Mouse (Mus musculus): Measurements from ENCODE around the gene Fitm2. TPM values are rescaled to one million over a fixed set of nuclear protein-coding genes. Genes with fewer than 3 reads are reported as not detected.

Fitm2 gene
- polyA plus RNA-seq, 1 experiment from 2014 or later: 16.9 TPM

DNA sequence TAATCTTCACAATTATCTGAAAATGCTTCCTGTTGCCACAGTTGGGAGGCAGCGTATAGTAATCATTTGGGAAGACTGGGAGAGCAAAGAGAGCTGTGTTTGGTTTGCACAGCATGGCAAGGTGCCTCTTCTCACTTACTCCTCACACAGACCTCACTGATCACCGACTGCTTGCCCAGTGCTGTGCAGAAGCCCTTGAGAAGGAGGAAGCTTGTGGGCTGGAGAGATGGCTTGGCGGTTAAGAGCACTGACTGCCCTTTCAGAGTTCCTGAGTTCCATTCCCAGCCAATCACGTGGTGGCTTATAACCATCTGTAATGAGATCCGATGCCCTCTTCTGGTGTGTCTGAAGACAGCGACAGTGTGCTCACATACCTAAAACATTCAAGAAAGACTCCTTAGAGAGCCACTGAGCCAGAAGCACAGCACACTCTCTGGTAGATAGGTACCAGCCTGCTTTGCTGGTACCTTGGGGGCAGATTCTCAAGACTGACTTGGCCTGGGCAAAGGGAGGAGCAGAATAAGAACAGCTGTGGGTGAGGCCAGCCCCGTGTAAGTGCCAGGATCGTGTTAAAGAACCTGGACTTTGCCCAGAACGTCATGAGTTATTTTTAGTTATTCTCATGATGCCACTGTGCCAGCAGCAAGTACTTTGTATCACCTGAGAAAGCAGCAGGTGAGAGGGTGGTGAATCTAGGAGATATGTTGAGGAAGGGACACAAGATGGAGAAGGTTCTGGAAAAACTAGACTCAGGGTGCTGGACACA is 49.4 kb downstream of the Fitm2 start:
- H3K4me2 ChIP-seq (ENCODE audit: low read length): no peak overlapping the region
- no peak for ATAC-seq
- 82% methylated on average over 9 of the region's 9 CpGs for WGBS

GRCm38 (mm10) chr2:163420366-163420886 is 52.0 kb downstream of the Fitm2 start:
- Histone ChIP-seq H3K27me3 (ENCODE audit: control insufficient read depth, insufficient read depth, low read depth, low read length) (no peaks in the 10 kb centered on the region), H3K36me3 (ENCODE audit: control insufficient read depth, insufficient read depth, low read length) (no peaks in the 10 kb centered on the region), H3K4me1 (ENCODE audit: control insufficient read depth, insufficient read depth, low read length) (peaks cover 25% of the 10 kb centered on the region), H3K4me2 (ENCODE audit: low read length) (peak overlapping the region; percentile 82), H3K4me3 (ENCODE audit: low read depth, low read length) (peak overlapping the region; percentile 90), H3K9ac (ENCODE audit: low read depth, low read length) (peak overlapping the region; percentile 83), H3K27ac (ENCODE audit: low read length) (peak overlapping the region; percentile 86; the same call in 1 of the 2 replicates), H3K9me3 (replicated peaks; ENCODE audit: control insufficient read depth, low read length, poor library complexity, severe bottlenecking) (no peaks in the 10 kb centered on the region)
- ATAC-seq: no peak
- 34% methylated on average over 10 of the region's 10 CpGs for WGBS

More for the DNA sequence above, 49.4 kb downstream of the Fitm2 start:
- no peak overlapping the region for H3K9ac ChIP-seq (ENCODE audit: low read depth, low read length)
- no peaks in the 10 kb centered on the region for H3K27me3 ChIP-seq (ENCODE audit: control insufficient read depth, insufficient read depth, low read depth, low read length)
- no peak overlapping the region for H3K4me3 ChIP-seq (ENCODE audit: low read depth, low read length)
- no peaks in the 10 kb centered on the region for H3K9me3 ChIP-seq (replicated peaks; ENCODE audit: control insufficient read depth, low read length, poor library complexity, severe bottlenecking)
- peaks cover 21% of the 10 kb centered on the region for H3K4me1 ChIP-seq (ENCODE audit: control insufficient read depth, insufficient read depth, low read length)
- H3K36me3 ChIP-seq (ENCODE audit: control insufficient read depth, insufficient read depth, low read length): no peaks in the 10 kb centered on the region
- H3K27ac ChIP-seq (ENCODE audit: low read length): no peak overlapping the region

DNA sequence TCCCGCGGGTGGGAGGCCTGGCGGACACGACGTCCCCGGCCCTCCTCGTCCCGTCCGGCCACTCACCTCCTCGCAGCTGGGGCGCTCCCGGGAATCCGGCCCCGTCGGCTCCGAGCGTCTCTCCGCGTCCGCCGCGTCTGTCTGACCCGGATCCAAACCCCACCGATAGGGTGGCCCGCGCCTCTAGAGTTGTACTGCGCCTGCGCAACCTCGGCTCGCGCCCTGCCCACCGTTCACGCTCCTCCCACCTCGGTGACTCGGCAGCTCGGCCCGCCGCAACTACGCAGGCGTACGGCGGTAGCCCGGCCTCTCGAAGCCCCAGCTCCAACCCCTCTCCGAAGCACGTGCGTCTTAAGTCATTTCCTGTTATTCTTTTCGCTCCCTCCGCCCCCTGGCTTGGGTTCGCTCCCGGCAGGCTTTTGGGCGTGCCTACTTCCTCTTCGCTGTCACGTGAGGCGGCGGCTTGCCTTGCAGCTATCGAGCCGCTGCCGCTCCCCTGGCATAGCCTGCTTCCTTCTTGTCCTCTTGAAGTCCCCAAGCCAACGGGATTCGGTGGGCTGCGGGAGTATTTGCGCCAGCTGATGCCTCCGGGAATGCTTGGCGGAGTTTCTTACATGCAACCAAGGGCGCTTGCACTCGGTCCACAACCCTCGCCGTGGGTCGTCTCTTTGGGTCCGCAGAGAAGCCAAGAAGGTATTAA is 52.9 kb downstream of the Fitm2 start:
- ATAC-seq: peak; percentile 99
- Histone ChIP-seq H3K27ac (ENCODE audit: low read length) (peak overlapping the region; percentile 86), H3K27me3 (ENCODE audit: control insufficient read depth, insufficient read depth, low read depth, low read length) (no peaks in the 10 kb centered on the region), H3K4me2 (ENCODE audit: low read length) (peak overlapping the region; percentile 82), H3K36me3 (ENCODE audit: control insufficient read depth, insufficient read depth, low read length) (no peaks in the 10 kb centered on the region; the same call in 1 of the 2 replicates), H3K9me3 (replicated peaks; ENCODE audit: control insufficient read depth, low read length, poor library complexity, severe bottlenecking) (no peaks in the 10 kb centered on the region), H3K4me3 (ENCODE audit: low read depth, low read length) (peak overlapping the region; percentile 90), H3K9ac (ENCODE audit: low read depth, low read length) (peak overlapping the region; percentile 83), H3K4me1 (ENCODE audit: control insufficient read depth, insufficient read depth, low read length) (peaks cover 25% of the 10 kb centered on the region)
- under 1% methylated on average over 58 of the region's 71 CpGs for WGBS

GRCm38 (mm10) chr2:163418841-163419345 is 53.5 kb downstream of the Fitm2 start:
- Histone ChIP-seq H3K9ac (ENCODE audit: low read depth, low read length) (peak overlapping the region; percentile 83), H3K4me3 (ENCODE audit: low read depth, low read length) (peak overlapping the region; percentile 90), H3K4me1 (ENCODE audit: control insufficient read depth, insufficient read depth, low read length) (peaks cover 25% of the 10 kb centered on the region), H3K27ac (ENCODE audit: low read length) (peak overlapping the region; percentile 72), H3K4me2 (ENCODE audit: low read length) (peak overlapping the region; percentile 83), H3K9me3 (replicated peaks; ENCODE audit: control insufficient read depth, low read length, poor library complexity, severe bottlenecking) (no peaks in the 10 kb centered on the region), H3K27me3 (ENCODE audit: control insufficient read depth, insufficient read depth, low read depth, low read length) (no peaks in the 10 kb centered on the region), H3K36me3 (ENCODE audit: control insufficient read depth, insufficient read depth, low read length) (peaks cover 2% of the 10 kb centered on the region)
- ATAC-seq: peak; percentile 15
- WGBS: under 1% methylated on average over 47 of the region's 50 CpGs

DNA sequence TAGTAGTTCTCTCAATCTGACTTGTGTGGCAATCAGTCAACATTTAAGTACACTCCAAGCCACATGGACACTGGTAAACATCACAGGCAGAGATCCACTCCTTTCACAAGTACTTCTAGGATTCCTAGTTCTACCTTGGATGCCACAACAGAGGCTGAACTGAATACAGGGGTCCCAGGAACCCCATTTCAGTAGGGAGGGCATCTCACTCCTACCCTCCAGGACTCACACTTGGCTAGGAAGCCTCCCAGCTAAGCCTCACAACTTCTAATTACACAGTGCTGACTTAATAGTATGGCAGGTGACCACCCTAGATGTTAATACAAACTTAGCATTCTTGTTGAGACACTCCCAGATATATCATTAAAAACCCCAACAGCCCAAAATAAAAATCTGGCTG is 54.6 kb downstream of the Fitm2 start:
- ATAC-seq: no peak
- H3K27ac ChIP-seq (ENCODE audit: low read length): no peak overlapping the region
- no peaks in the 10 kb centered on the region for H3K9me3 ChIP-seq (replicated peaks; ENCODE audit: control insufficient read depth, low read length, poor library complexity, severe bottlenecking)
- H3K4me3 ChIP-seq (ENCODE audit: low read depth, low read length): no peak overlapping the region
- no peak overlapping the region for H3K9ac ChIP-seq (ENCODE audit: low read depth, low read length)
- peaks cover 5% of the 10 kb centered on the region for H3K36me3 ChIP-seq (ENCODE audit: control insufficient read depth, insufficient read depth, low read length)
- H3K4me1 ChIP-seq (ENCODE audit: control insufficient read depth, insufficient read depth, low read length): peaks cover 25% of the 10 kb centered on the region
- H3K4me2 ChIP-seq (ENCODE audit: low read length): peak overlapping the region; percentile 83; the same call in 1 of the 2 replicates
- no peaks in the 10 kb centered on the region for H3K27me3 ChIP-seq (ENCODE audit: control insufficient read depth, insufficient read depth, low read depth, low read length)

DNA sequence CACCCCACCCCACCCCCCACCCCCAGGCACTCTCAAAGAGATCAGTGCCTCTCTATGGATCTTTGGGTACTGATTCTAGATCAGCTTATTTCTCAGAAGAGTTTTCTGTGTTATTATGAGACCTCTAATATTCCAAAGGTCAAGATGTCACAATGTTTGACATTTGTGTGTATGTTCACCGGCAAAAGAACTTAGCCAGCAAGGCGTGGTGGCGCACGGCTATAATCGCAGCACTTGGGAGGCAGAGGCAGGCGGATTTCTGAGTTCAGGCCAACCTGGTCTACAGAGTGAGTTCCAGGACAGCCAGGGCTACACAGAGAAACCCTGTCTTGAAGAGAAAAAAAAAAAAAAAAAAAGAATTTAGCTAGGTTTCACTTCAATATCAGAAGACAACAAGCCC is 55.4 kb downstream of the Fitm2 start:
- no peak overlapping the region for H3K9ac ChIP-seq (ENCODE audit: low read depth, low read length)
- no peaks in the 10 kb centered on the region for H3K27me3 ChIP-seq (ENCODE audit: control insufficient read depth, insufficient read depth, low read depth, low read length)
- no peak overlapping the region for H3K27ac ChIP-seq (ENCODE audit: low read length)
- WGBS: 96% methylated on average over 6 of the region's 6 CpGs
- H3K9me3 ChIP-seq (replicated peaks; ENCODE audit: control insufficient read depth, low read length, poor library complexity, severe bottlenecking): no peaks in the 10 kb centered on the region
- ATAC-seq: no peak
- no peak overlapping the region for H3K4me3 ChIP-seq (ENCODE audit: low read depth, low read length)
- no peak overlapping the region for H3K4me2 ChIP-seq (ENCODE audit: low read length)
- H3K4me1 ChIP-seq (ENCODE audit: control insufficient read depth, insufficient read depth, low read length): peaks cover 25% of the 10 kb centered on the region
- H3K36me3 ChIP-seq (ENCODE audit: control insufficient read depth, insufficient read depth, low read length): peaks cover 5% of the 10 kb centered on the region

Other genes with a start within 250 kb of the Fitm2 start
- gene Jph2, start 74.6 kb downstream of the Fitm2 start, polyA plus RNA-seq (2015; fragmentation: Nextera tagmentation; extraction: Ambion mirVana): 0.82 and 1.1 TPM in 2 replicates
- gene Oser1, start 47.9 kb downstream of the Fitm2 start, polyA plus RNA-seq (2015; fragmentation: Nextera tagmentation; extraction: Ambion mirVana): 75.8 and 80.0 TPM in 2 replicates
- gene Gdap1l1, start 34.2 kb downstream of the Fitm2 start, polyA plus RNA-seq (2015; fragmentation: Nextera tagmentation; extraction: Ambion mirVana): 145 and 148 TPM in 2 replicates
- 0.39 TPM in 1 of 2 replicates, not detected in the other for gene R3hdml, start 19.7 kb upstream of the Fitm2 start, polyA plus RNA-seq (2015; fragmentation: Nextera tagmentation; extraction: Ambion mirVana)
- gene Hnf4a, start 34.2 kb upstream of the Fitm2 start, polyA plus RNA-seq (2015; fragmentation: Nextera tagmentation; extraction: Ambion mirVana): not detected in 2 replicates
- 43.7 and 48.7 TPM in 2 replicates for gene Ttpal, start 129.7 kb upstream of the Fitm2 start, polyA plus RNA-seq (2015; fragmentation: Nextera tagmentation; extraction: Ambion mirVana)
- gene Serinc3, start 172.5 kb upstream of the Fitm2 start, polyA plus RNA-seq (2015; fragmentation: Nextera tagmentation; extraction: Ambion mirVana): 35.6 and 36.4 TPM in 2 replicates
- gene Pkig, start 185.8 kb upstream of the Fitm2 start, polyA plus RNA-seq (2015; fragmentation: Nextera tagmentation; extraction: Ambion mirVana): 134 TPM in 2 replicates

Measured in midbrain, embryonic 16.5 days (tissue).